Mouse (Mus musculus): ENCODE results near the gene 1810055G02Rik. TPM values are rescaled to one million over a fixed set of nuclear protein-coding genes. Genes with fewer than 3 reads are reported as not detected.
A peak's percentile ranks its signal among the peaks of the same experiment; 100 is the strongest.

1810055G02Rik gene
- polyA plus RNA-seq, 1 experiment from 2014 or later, result 33.4 TPM

DNA sequence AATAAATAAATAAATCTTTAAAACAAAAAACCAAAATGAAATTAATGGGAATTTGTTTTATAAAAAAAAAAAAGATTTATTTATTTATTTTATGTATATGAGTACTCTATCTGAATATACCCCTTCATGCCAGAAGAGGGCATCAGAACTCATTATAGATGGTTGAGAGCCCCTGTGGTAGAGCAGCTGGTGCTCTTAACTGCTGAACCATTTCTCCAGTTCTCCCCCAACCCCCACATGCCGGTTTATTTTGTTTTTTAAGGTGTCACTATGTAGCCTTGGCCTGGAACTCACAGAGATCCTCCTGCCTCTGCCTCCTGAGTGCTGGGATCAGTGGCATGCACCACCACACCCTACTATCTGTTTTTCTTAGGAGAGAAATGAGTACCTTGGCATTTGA lies 1.8 kb upstream of the 1810055G02Rik start:
- ATAC-seq, result no peak
- H3K4me3 ChIP-seq (ENCODE audit: low read depth, low read length), result no peak overlapping the region
- 46% methylated on average over 1 of the region's 1 CpGs for WGBS
- H3K4me2 ChIP-seq (ENCODE audit: low read length), result no peak overlapping the region
- no peaks in the 10 kb centered on the region for H3K9me3 ChIP-seq (replicated peaks; ENCODE audit: control insufficient read depth, low read length, poor library complexity, severe bottlenecking)
- H3K27me3 ChIP-seq (ENCODE audit: control insufficient read depth, insufficient read depth, low read depth, low read length), result no peaks in the 10 kb centered on the region
- no peaks in the 10 kb centered on the region for H3K36me3 ChIP-seq (ENCODE audit: control insufficient read depth, insufficient read depth, low read length)
- peaks cover 16% of the 10 kb centered on the region for H3K4me1 ChIP-seq (ENCODE audit: control insufficient read depth, insufficient read depth, low read length)
- H3K9ac ChIP-seq (ENCODE audit: low read depth, low read length), result no peak overlapping the region
- H3K27ac ChIP-seq (ENCODE audit: low read length), result no peak overlapping the region

DNA sequence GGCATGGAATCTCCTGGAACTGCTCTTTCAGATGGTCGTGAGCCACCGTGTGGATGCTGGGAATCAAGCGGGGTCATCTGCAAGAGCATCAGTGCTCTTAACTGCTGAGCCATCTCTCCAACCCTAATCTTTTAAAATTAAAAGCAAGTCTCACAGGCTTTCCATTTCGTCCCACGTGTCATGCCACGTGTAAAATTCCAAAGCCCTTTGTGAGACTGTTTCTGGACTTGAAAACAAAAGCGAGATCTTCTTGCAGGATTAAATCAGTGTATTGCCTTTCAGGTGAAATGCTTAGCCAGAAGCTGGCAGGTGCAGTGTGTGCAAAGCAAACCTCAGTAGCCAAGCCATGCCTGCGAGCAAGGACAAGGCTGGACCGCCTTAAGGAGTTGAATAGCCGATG lies 540 bp upstream of the 1810055G02Rik start:
- peak overlapping the region; percentile 71 for H3K9ac ChIP-seq (ENCODE audit: low read depth, low read length)
- ATAC-seq, result no peak
- 30% methylated on average over 10 of the region's 10 CpGs for WGBS

DNA sequence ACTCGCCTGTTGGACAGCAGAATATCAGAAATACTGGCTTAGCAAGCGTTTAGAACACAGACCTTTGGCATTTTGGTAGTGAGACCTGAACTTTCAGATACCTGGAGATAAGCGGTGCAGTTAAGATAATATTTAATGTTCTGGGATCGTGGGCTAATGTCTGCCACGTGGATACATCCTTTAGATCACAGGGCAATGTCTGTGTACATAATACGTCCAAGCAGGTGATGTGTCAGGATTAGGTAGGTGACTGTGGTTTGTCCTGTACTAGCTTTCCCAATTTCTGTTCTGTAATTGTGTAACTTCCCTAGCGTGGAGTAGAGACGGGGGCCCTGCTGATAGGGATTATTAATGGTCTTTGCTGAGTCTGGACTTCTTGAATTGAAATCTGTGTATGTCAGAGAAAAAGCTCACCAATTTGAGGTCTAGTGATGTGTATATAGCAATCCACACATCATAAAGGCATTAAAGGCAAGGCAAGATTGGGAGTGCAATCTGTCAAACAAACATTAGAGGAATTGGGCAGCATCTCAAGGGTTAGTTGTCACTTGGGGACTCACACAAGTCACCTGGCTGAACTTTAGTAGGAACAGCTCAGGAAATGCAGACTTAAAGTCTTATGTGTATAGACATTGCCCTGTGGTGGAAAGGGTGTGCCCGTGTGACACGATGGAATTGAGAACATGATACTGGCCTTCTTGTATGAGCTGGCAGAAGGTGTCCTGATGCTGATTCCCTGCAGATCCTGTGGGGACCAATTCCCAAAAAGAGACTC lies 1.1 kb downstream of the 1810055G02Rik start:
- Histone ChIP-seq H3K27ac (ENCODE audit: low read length) (peak overlapping the region; percentile 92; the same call in 1 of the 2 replicates), H3K4me3 (ENCODE audit: low read depth, low read length) (peak overlapping the region; percentile 92), H3K9ac (ENCODE audit: low read depth, low read length) (peak overlapping the region; percentile 91), H3K4me2 (ENCODE audit: low read length) (peak overlapping the region; percentile 79), H3K27me3 (ENCODE audit: control insufficient read depth, insufficient read depth, low read depth, low read length) (no peaks in the 10 kb centered on the region), H3K4me1 (ENCODE audit: control insufficient read depth, insufficient read depth, low read length) (peaks cover 16% of the 10 kb centered on the region), H3K9me3 (replicated peaks; ENCODE audit: control insufficient read depth, low read length, poor library complexity, severe bottlenecking) (no peaks in the 10 kb centered on the region), H3K36me3 (ENCODE audit: control insufficient read depth, insufficient read depth, low read length) (no peaks in the 10 kb centered on the region)
- 45% methylated on average over 10 of the region's 10 CpGs for WGBS
- ATAC-seq, result no peak

More for the DNA sequence above, 540 bp upstream of the 1810055G02Rik start:
- H3K9me3 ChIP-seq (replicated peaks; ENCODE audit: control insufficient read depth, low read length, poor library complexity, severe bottlenecking), result no peaks in the 10 kb centered on the region
- H3K4me1 ChIP-seq (ENCODE audit: control insufficient read depth, insufficient read depth, low read length), result peaks cover 16% of the 10 kb centered on the region
- peak overlapping the region; percentile 92 for H3K4me3 ChIP-seq (ENCODE audit: low read depth, low read length)
- H3K36me3 ChIP-seq (ENCODE audit: control insufficient read depth, insufficient read depth, low read length), result no peaks in the 10 kb centered on the region
- no peaks in the 10 kb centered on the region for H3K27me3 ChIP-seq (ENCODE audit: control insufficient read depth, insufficient read depth, low read depth, low read length)
- peak overlapping the region; percentile 92 for H3K27ac ChIP-seq (ENCODE audit: low read length)
- H3K4me2 ChIP-seq (ENCODE audit: low read length), result peak overlapping the region; percentile 79

DNA sequence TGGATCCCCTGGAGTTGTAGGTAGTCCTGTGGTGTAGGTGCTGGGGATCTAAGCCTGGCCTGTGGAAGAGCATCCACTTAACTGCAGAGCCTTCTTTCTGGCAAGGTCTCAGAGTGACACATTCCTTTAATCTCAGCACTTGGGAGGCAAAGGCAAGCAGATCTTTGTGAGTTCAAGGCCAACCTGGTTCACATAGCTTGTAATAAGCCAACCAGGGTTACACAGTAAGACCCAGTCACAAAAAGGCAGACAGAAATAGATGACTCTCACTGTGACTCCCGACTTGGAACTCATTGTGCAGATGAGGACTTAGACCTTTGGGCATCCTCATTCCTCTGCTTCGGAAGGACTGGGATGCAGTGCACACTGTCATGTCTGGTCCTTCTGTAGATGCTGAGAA lies 2.3 kb downstream of the 1810055G02Rik start:
- no peak for ATAC-seq
- H3K9me3 ChIP-seq (replicated peaks; ENCODE audit: control insufficient read depth, low read length, poor library complexity, severe bottlenecking), result no peaks in the 10 kb centered on the region
- no peak overlapping the region for H3K4me2 ChIP-seq (ENCODE audit: low read length)

DNA sequence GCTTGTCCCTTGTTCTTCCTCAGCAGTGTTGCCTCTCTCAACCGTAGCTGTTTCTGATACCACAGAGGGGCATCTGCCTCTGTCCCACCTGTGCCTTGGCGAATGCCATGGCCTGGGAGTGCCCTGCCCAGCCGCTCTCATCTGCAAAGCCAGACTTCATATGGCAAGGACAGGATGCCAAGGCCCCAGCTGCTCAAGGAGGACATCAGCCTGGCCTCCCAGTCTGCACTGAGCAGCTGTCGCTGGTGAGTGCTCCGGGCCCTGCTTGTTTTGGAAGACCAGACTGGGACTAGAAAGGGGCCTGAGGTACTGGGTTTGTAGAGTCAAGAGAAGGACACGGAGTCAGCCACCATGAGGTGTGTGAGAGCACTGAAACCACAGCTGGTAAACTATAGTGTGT lies 6.3 kb downstream of the 1810055G02Rik start:
- ATAC-seq, result no peak
- no peak overlapping the region for H3K4me3 ChIP-seq (ENCODE audit: low read depth, low read length)
- no peaks in the 10 kb centered on the region for H3K27me3 ChIP-seq (ENCODE audit: control insufficient read depth, insufficient read depth, low read depth, low read length)
- no peak overlapping the region for H3K27ac ChIP-seq (ENCODE audit: low read length)
- H3K9me3 ChIP-seq (replicated peaks; ENCODE audit: control insufficient read depth, low read length, poor library complexity, severe bottlenecking), result no peaks in the 10 kb centered on the region
- H3K9ac ChIP-seq (ENCODE audit: low read depth, low read length), result no peak overlapping the region
- peaks cover 28% of the 10 kb centered on the region for H3K36me3 ChIP-seq (ENCODE audit: control insufficient read depth, insufficient read depth, low read length)
- WGBS, result 98% methylated on average over 6 of the region's 6 CpGs
- H3K4me2 ChIP-seq (ENCODE audit: low read length), result no peak overlapping the region
- peaks cover 5% of the 10 kb centered on the region for H3K4me1 ChIP-seq (ENCODE audit: control insufficient read depth, insufficient read depth, low read length)

More for the DNA sequence above, 2.3 kb downstream of the 1810055G02Rik start:
- H3K27me3 ChIP-seq (ENCODE audit: control insufficient read depth, insufficient read depth, low read depth, low read length), result no peaks in the 10 kb centered on the region
- peaks cover 16% of the 10 kb centered on the region for H3K4me1 ChIP-seq (ENCODE audit: control insufficient read depth, insufficient read depth, low read length)
- H3K27ac ChIP-seq (ENCODE audit: low read length), result no peak overlapping the region
- H3K4me3 ChIP-seq (ENCODE audit: low read depth, low read length), result no peak overlapping the region
- H3K36me3 ChIP-seq (ENCODE audit: control insufficient read depth, insufficient read depth, low read length), result peaks cover 4% of the 10 kb centered on the region; the same call in 1 of the 2 replicates
- 98% methylated on average over 2 of the region's 2 CpGs for WGBS
- no peak overlapping the region for H3K9ac ChIP-seq (ENCODE audit: low read depth, low read length)

DNA sequence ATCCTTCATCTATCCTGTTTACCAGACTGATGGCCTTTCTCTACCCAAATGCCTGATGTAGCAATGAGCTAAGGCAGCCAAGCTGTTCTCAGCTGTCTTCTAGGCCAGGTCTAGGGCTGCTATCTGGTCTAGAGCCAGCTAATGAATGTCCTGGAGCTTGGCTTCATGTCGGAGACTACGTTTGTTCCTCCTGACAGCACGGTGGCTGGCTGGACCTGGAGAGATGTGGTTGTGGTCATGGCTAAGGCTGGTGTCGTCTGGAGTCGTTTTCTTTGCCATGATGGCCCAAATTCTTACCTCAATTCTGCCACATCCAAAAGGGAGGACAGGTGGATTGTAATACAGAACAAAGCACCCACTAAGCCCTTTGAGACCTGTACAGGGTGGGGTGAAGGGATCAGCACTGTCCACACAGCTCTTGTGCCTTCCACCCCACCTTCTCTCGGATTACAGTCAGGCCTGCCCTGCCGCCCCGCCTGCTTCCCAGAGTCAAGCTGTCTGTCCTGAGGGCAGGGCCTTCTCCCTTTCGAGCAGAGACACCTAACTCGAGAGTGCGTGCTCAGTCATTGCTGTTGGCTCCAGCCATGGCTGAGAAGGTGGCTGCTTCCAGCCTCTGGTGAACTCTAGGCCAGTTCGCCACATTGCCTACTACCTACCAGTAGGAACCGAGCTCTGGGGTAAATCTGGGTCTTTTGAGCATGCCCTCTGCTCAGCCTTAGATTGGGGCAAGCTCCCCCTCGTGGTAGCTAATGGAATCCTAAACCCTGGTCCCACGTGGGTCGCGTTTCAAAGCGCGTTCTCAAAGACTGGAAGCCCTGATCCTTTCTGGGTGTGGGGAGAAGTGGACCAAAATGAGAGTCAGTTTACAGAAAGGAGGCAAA lies 10.6 kb downstream of the 1810055G02Rik start:
- H3K9me3 ChIP-seq (replicated peaks; ENCODE audit: control insufficient read depth, low read length, poor library complexity, severe bottlenecking), result no peaks in the 10 kb centered on the region
- H3K4me2 ChIP-seq (ENCODE audit: low read length), result peak overlapping the region; percentile 75
- H3K36me3 ChIP-seq (ENCODE audit: control insufficient read depth, insufficient read depth, low read length), result peaks cover 28% of the 10 kb centered on the region
- peak; percentile 67 for ATAC-seq
- H3K4me1 ChIP-seq (ENCODE audit: control insufficient read depth, insufficient read depth, low read length), result peaks cover 8% of the 10 kb centered on the region
- peak overlapping the region; percentile 38 for H3K4me3 ChIP-seq (ENCODE audit: low read depth, low read length)
- WGBS, result 45% methylated on average over 19 of the region's 19 CpGs
- peak overlapping the region; percentile 43; the same call in 1 of the 2 replicates for H3K9ac ChIP-seq (ENCODE audit: low read depth, low read length)
- H3K27ac ChIP-seq (ENCODE audit: low read length), result no peak overlapping the region
- no peaks in the 10 kb centered on the region for H3K27me3 ChIP-seq (ENCODE audit: control insufficient read depth, insufficient read depth, low read depth, low read length)

DNA sequence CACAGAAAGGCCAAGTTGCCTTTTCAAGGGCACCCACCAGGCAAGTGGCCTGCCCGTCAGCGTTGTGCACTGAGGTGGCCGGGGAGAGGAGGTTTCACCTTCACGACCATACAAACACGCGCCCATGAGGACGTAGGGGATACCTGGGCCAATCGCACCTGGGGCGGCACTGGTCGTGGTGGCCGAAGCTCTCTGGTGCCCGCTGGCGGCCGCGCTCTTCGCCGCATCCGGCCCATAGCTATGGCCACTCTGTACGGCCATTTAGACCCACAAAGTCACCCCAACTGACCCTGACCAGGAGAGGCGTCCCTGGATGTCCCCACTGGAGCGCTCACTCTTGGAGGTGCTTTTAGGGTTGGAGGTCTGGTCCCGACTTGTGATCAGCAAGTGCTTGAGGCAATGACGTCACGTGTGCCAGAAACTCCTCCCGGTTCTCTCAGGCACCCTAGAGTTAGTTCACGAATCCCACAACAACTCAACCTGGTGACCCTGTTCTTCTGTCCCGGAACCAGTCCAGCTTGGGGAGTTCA lies 11.3 kb downstream of the 1810055G02Rik start:
- Histone ChIP-seq H3K9ac (ENCODE audit: low read depth, low read length) (peak overlapping the region; percentile 43), H3K4me3 (ENCODE audit: low read depth, low read length) (peak overlapping the region; percentile 38), H3K36me3 (ENCODE audit: control insufficient read depth, insufficient read depth, low read length) (peaks cover 27% of the 10 kb centered on the region), H3K9me3 (replicated peaks; ENCODE audit: control insufficient read depth, low read length, poor library complexity, severe bottlenecking) (no peaks in the 10 kb centered on the region), H3K4me1 (ENCODE audit: control insufficient read depth, insufficient read depth, low read length) (peaks cover 8% of the 10 kb centered on the region), H3K27me3 (ENCODE audit: control insufficient read depth, insufficient read depth, low read depth, low read length) (no peaks in the 10 kb centered on the region), H3K27ac (ENCODE audit: low read length) (no peak overlapping the region), H3K4me2 (ENCODE audit: low read length) (peak overlapping the region; percentile 75)
- ATAC-seq, result peak; percentile 52; the same call in 1 of the 2 replicates
- 1% methylated on average over 27 of the region's 27 CpGs for WGBS

DNA sequence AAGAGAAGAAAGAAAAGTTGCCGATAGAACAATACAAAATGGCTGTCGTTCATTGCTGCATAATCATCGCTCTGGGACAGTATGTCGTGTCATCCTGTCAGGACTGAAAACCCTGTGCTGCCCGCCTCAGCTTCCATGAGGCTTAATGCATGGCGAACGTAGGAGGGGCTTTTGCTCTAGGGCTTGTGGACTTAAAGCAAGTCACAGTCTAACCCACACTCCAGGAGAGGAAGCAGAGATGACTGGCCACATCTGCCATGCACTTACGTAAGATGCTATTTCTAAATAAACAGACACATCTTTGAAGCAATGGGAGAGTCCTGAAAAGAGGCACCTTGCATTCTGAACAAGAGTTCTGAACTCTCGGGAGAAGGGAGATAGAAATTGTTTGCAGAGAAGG lies 15.1 kb downstream of the 1810055G02Rik start:
- Histone ChIP-seq H3K4me3 (ENCODE audit: low read depth, low read length) (no peak overlapping the region), H3K4me1 (ENCODE audit: control insufficient read depth, insufficient read depth, low read length) (peaks cover 8% of the 10 kb centered on the region), H3K27me3 (ENCODE audit: control insufficient read depth, insufficient read depth, low read depth, low read length) (no peaks in the 10 kb centered on the region), H3K9me3 (replicated peaks; ENCODE audit: control insufficient read depth, low read length, poor library complexity, severe bottlenecking) (no peaks in the 10 kb centered on the region), H3K9ac (ENCODE audit: low read depth, low read length) (no peak overlapping the region), H3K36me3 (ENCODE audit: control insufficient read depth, insufficient read depth, low read length) (no peaks in the 10 kb centered on the region), H3K27ac (ENCODE audit: low read length) (no peak overlapping the region), H3K4me2 (ENCODE audit: low read length) (no peak overlapping the region)
- ATAC-seq, result no peak
- WGBS, result 95% methylated on average over 9 of the region's 9 CpGs
